Mouse (Mus musculus) limb, embryonic 13.5 days (tissue): ENCODE measurements at regions not wholly inside any gene's neighbourhood (a gene's known extent, or its start where the extent isn't known, plus 50 kb on each side); places are given as distances from the start of the nearest gene placed in this dataset.
"Not testable (repeated sequence)": the region's sequence is repeated elsewhere in the genome, so short reads cannot be mapped to it uniquely, and the experiment has no call there.

Source experiments
- ATAC-seq: fragments of 200-750 bp; cut with Nextera tagmentation; 2 replicates; pipeline ENCODE4 v1.8.0; 2017; ENCODE audit warnings: low read depth, moderate number of reproducible peaks, moderate TSS enrichment; ENCODE audit not compliant: low FRiP score
- H3K27ac ChIP-seq: fragments of 300-500 bp; sonication (generic); 2 replicates; pipeline ENCODE4 v1.5.1; 2015; ENCODE audit warnings: inconsistent platforms, mild to moderate bottlenecking, moderate library complexity
- H3K27me3 ChIP-seq: fragments of 300-500 bp; sonication (generic); 2 replicates; pipeline ENCODE4 v1.6.1; 2015; ENCODE audit warnings: mild to moderate bottlenecking, inconsistent platforms
- H3K36me3 ChIP-seq: fragments of 300-500 bp; sonication (generic); 2 replicates; pipeline ENCODE4 v1.6.1; 2015; ENCODE audit warnings: inconsistent platforms, mild to moderate bottlenecking, moderate library complexity
- H3K4me1 ChIP-seq: fragments of 300-500 bp; sonication (generic); 2 replicates; pipeline ENCODE4 v1.6.1; 2015; ENCODE audit warnings: inconsistent platforms
- H3K4me2 ChIP-seq: fragments of 300-500 bp; sonication (generic); replicated peaks from 2 replicates; pipeline ENCODE4 v1.6.1; 2015; ENCODE audit warnings: inconsistent platforms, mild to moderate bottlenecking, moderate library complexity
- H3K4me3 ChIP-seq: fragments of 300-500 bp; sonication (generic); 2 replicates; pipeline ENCODE4 v1.5.1; 2015; ENCODE audit warnings: moderate library complexity, mild to moderate bottlenecking, inconsistent platforms
- H3K9ac ChIP-seq: fragments of 300-500 bp; sonication (generic); 2 replicates; pipeline ENCODE4 v1.6.1; 2015; ENCODE audit warnings: mild to moderate bottlenecking, inconsistent platforms
- H3K9me3 ChIP-seq: fragments of 300-500 bp; sonication (generic); 2 replicates; pipeline ENCODE4 v1.6.1; 2016; ENCODE audit warnings: inconsistent platforms
- WGBS: fragments of 180-500 bp; shearing (Covaris S2); methylation state at CpG from one replicate; pipeline ENCODE4 v1.1.7; 2015; 5-methylcytosine and 5-hydroxymethylcytosine counted together

- ATAC-seq = no peak
- H3K27me3 ChIP-seq = no peaks in the 10 kb centered on the region
- 71% methylated on average over 5 of the region's 5 CpGs for WGBS
These were observed 61.6 kb downstream of the Zxdb start for GRCm38 (mm10) chrX:94785983-94786382.

GRCm38 (mm10) chrX:94788331-94788920, 64.1 kb downstream of the Zxdb start:
- H3K27me3 ChIP-seq = no peaks in the 10 kb centered on the region
- no peak overlapping the region for H3K4me2 ChIP-seq
- H3K4me1 ChIP-seq = no peaks in the 10 kb centered on the region
- no peak for ATAC-seq
- H3K9me3 ChIP-seq = no peaks in the 10 kb centered on the region
- 87% methylated on average over 3 of the region's 3 CpGs for WGBS
- no peaks in the 10 kb centered on the region for H3K36me3 ChIP-seq
- H3K4me3 ChIP-seq = no peak overlapping the region
- H3K9ac ChIP-seq = no peak overlapping the region
- no peak overlapping the region for H3K27ac ChIP-seq

More at GRCm38 (mm10) chrX:94785983-94786382, 61.6 kb downstream of the Zxdb start:
- Histone ChIP-seq H3K9ac (no peak overlapping the region), H3K27ac (no peak overlapping the region), H3K4me2 (no peak overlapping the region), H3K9me3 (no peaks in the 10 kb centered on the region), H3K4me1 (no peaks in the 10 kb centered on the region), H3K36me3 (no peaks in the 10 kb centered on the region), H3K4me3 (no peak overlapping the region)

- H3K4me2 ChIP-seq, H3K4me1 ChIP-seq, H3K27me3 ChIP-seq, H3K4me3 ChIP-seq, H3K27ac ChIP-seq, H3K9ac ChIP-seq, H3K9me3 ChIP-seq, H3K36me3 ChIP-seq, ATAC-seq: not testable (repeated sequence)
- no CpG with 5 or more reads among the region's 37 CpGs for WGBS
These were observed 72.5 kb downstream of the Zxdb start for GRCm38 (mm10) chrX:94796845-94797244.

GRCm38 (mm10) chrX:94797348-94798182, 73.2 kb downstream of the Zxdb start:
- no CpG with 5 or more reads among the region's 131 CpGs for WGBS
- not testable (repeated sequence) for H3K4me1 ChIP-seq, H3K4me3 ChIP-seq, H3K27me3 ChIP-seq, H3K9ac ChIP-seq, H3K4me2 ChIP-seq, H3K36me3 ChIP-seq, H3K9me3 ChIP-seq, H3K27ac ChIP-seq
- ATAC-seq = peak; percentile 62

GRCm38 (mm10) chrX:94798183-94798619, 73.8 kb downstream of the Zxdb start:
- not testable (repeated sequence) for H3K36me3 ChIP-seq, H3K9me3 ChIP-seq, H3K4me1 ChIP-seq, H3K9ac ChIP-seq, H3K4me2 ChIP-seq, H3K4me3 ChIP-seq, H3K27me3 ChIP-seq, H3K27ac ChIP-seq
- no CpG with 5 or more reads among the region's 22 CpGs for WGBS
- ATAC-seq = peak; percentile 70

- not testable (repeated sequence) for H3K36me3 ChIP-seq, H3K4me1 ChIP-seq, H3K4me2 ChIP-seq, H3K9me3 ChIP-seq, H3K9ac ChIP-seq, H3K27me3 ChIP-seq, H3K4me3 ChIP-seq, ATAC-seq, H3K27ac ChIP-seq
- WGBS = no CpG with 5 or more reads among the region's 3 CpGs
These were observed 88.4 kb downstream of the Zxdb start for GRCm38 (mm10) chrX:94812760-94813159.

GRCm38 (mm10) chrX:94827524-94827923, 103.2 kb downstream of the Zxdb start:
- 91% methylated on average over 6 of the region's 6 CpGs for WGBS
- not testable (repeated sequence) for H3K4me2 ChIP-seq, H3K9me3 ChIP-seq, H3K27me3 ChIP-seq, H3K27ac ChIP-seq, H3K4me3 ChIP-seq, H3K9ac ChIP-seq, H3K4me1 ChIP-seq, H3K36me3 ChIP-seq, ATAC-seq

- H3K9ac ChIP-seq, H3K27ac ChIP-seq, H3K4me2 ChIP-seq, H3K4me1 ChIP-seq, H3K36me3 ChIP-seq, H3K4me3 ChIP-seq, H3K9me3 ChIP-seq, H3K27me3 ChIP-seq: not testable (repeated sequence)
- WGBS = 36% methylated on average over 2 of the region's 2 CpGs
- peak; percentile 54; the same call in 1 of the 2 replicates for ATAC-seq
These were observed 119.9 kb downstream of the Zxdb start for GRCm38 (mm10) chrX:94844110-94844779.

- H3K27me3 ChIP-seq, H3K9ac ChIP-seq, H3K4me2 ChIP-seq, H3K36me3 ChIP-seq, H3K27ac ChIP-seq, H3K9me3 ChIP-seq, H3K4me1 ChIP-seq, H3K4me3 ChIP-seq, ATAC-seq: not testable (repeated sequence)
- no CpG with 5 or more reads among the region's 3 CpGs for WGBS
These were observed 125.2 kb downstream of the Zxdb start for GRCm38 (mm10) chrX:94849549-94849948.

GRCm38 (mm10) chrX:94857501-94857900, 133.1 kb downstream of the Zxdb start:
- H3K27ac ChIP-seq = no peak overlapping the region

GRCm38 (mm10) chrX:94857954-94858353, 133.6 kb downstream of the Zxdb start:
- Histone ChIP-seq H3K36me3 (no peaks in the 10 kb centered on the region), H3K9me3 (no peaks in the 10 kb centered on the region), H3K4me2 (no peak overlapping the region), H3K27ac (no peak overlapping the region), H3K9ac (no peak overlapping the region), H3K4me1 (no peaks in the 10 kb centered on the region), H3K4me3 (no peak overlapping the region), H3K27me3 (no peaks in the 10 kb centered on the region)
- WGBS = 71% methylated on average over 4 of the region's 4 CpGs
- ATAC-seq = no peak

More at GRCm38 (mm10) chrX:94857501-94857900, 133.1 kb downstream of the Zxdb start:
- no peak for ATAC-seq
- Histone ChIP-seq H3K27me3 (no peaks in the 10 kb centered on the region), H3K4me2 (no peak overlapping the region), H3K36me3 (no peaks in the 10 kb centered on the region), H3K9me3 (no peaks in the 10 kb centered on the region), H3K9ac (no peak overlapping the region), H3K4me3 (no peak overlapping the region), H3K4me1 (no peaks in the 10 kb centered on the region)
- 68% methylated on average over 1 of the region's 1 CpGs for WGBS

GRCm38 (mm10) chrX:94863123-94863522, 138.8 kb downstream of the Zxdb start:
- no peak for ATAC-seq
- Histone ChIP-seq H3K27ac (no peak overlapping the region), H3K4me3 (no peak overlapping the region), H3K36me3 (no peaks in the 10 kb centered on the region), H3K4me1 (no peaks in the 10 kb centered on the region), H3K9ac (no peak overlapping the region), H3K9me3 (no peaks in the 10 kb centered on the region), H3K27me3 (0 out of 2 replicates have a peak, but pooled peaks cover 2% of the 10 kb centered on the region), H3K4me2 (no peak overlapping the region)
- 57% methylated on average over 1 of the region's 1 CpGs for WGBS
